In the genomic region with DNA sequence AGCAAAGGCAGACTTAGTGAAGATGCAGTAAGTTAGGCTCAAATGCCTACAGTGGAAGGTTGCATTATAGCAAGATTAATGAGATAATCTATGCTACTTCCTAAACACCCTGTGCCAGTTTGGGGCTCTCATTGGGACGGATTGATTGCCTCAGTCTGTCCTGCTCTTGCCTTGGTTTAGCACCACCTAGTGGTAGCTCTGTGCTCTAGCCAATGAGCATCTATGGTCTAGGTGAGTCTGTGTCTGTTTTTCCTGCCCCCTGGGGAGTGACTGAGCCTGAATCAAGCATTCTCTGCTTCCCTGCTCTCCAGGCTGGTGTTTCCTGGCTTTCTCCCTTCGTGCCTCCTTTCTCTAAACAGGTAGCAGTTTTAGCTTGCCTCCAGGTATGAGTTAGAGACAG, we compare ENCODE assay signal across 8 mouse cellular contexts. TPM values are rescaled to one million over a fixed set of nuclear protein-coding genes. Genes with fewer than 3 reads are reported as not detected.
A peak's percentile ranks its signal among the peaks of the same experiment; 100 is the strongest.
DNase-seq lines count a peak whose midpoint lies in the region; ATAC-seq lines count a peak whose summit lies in the region.

No protein-coding gene starts in this region.

- ATAC-seq in forebrain, embryonic 13.5 days = peak; percentile 83
- ATAC-seq in liver, embryonic 11.5 days (replicated peaks; ENCODE audit: low FRiP score) = peak; percentile 71

- no peaks in the 10 kb centered on the region for H3K4me1 ChIP-seq in forebrain, embryonic 13.5 days
- no peaks in the 10 kb centered on the region for H3K4me1 ChIP-seq in liver, embryonic 11.5 days (replicated peaks; ENCODE audit: control insufficient read depth, insufficient read depth, low read length)

- H3K9ac ChIP-seq in forebrain, embryonic 13.5 days = no peak overlapping the region
- H3K9ac ChIP-seq in liver, embryonic 11.5 days (ENCODE audit: low read depth, low read length) = no peak overlapping the region

- H3K4me2 ChIP-seq in forebrain, embryonic 13.5 days = no peak overlapping the region
- no peak overlapping the region for H3K4me2 ChIP-seq in liver, embryonic 11.5 days

- H3K27me3 ChIP-seq in forebrain, embryonic 13.5 days = no peaks in the 10 kb centered on the region
- H3K27me3 ChIP-seq in liver, embryonic 11.5 days (replicated peaks; ENCODE audit: control insufficient read depth, insufficient read depth, low read length) = no peaks in the 10 kb centered on the region

- H3K27ac ChIP-seq in forebrain, embryonic 13.5 days = no peak overlapping the region
- H3K27ac ChIP-seq in liver, embryonic 11.5 days (ENCODE audit: low read depth, low read length) = no peak overlapping the region

- peak; percentile 55 for DNase-seq in right cerebral cortex, adult 18-20 months
- no peak for DNase-seq in right cerebral cortex, postnatal 25 days
- peak; percentile 47 for DNase-seq in cerebellum, adult 11 months
- DNase-seq in induced T-regulatory cell, adult 2 months (ENCODE audit: low read depth) = peak; percentile 87
- no peak for DNase-seq in liver, embryonic 11.5 days (ENCODE audit: low spot score)
- DNase-seq in neural tube, embryonic 10.5 days (ENCODE audit: extremely low spot score, low spot score) = peak; percentile 39
- DNase-seq in thymus, postnatal 36 days = peak; percentile 47 to 58

- H3K36me3 ChIP-seq in forebrain, embryonic 13.5 days (ENCODE audit: poor library complexity, severe bottlenecking) = peaks cover 21% of the 10 kb centered on the region
- peaks cover 5% of the 10 kb centered on the region for H3K36me3 ChIP-seq in liver, embryonic 11.5 days (ENCODE audit: control insufficient read depth, insufficient read depth, low read length)

- 5% methylated on average over 2 of the region's 2 CpGs for WGBS in forebrain, embryonic 13.5 days
- whole genome bisulfite sequencing in liver, embryonic 11.5 days = 10% methylated on average over 2 of the region's 2 CpGs

- no peaks in the 10 kb centered on the region for H3K9me3 ChIP-seq in forebrain, embryonic 13.5 days (replicated peaks)
- no peaks in the 10 kb centered on the region for H3K9me3 ChIP-seq in liver, embryonic 11.5 days (ENCODE audit: control insufficient read depth, low read length)

- H3K4me3 ChIP-seq in forebrain, embryonic 13.5 days = no peak overlapping the region
- no peak overlapping the region for H3K4me3 ChIP-seq in liver, embryonic 11.5 days (ENCODE audit: low read depth, low read length)

RNA-seq across cellular contexts. Expression of a gene that starts 25.2 kb away (rescaled TPM):
- polyA plus RNA-seq in forebrain, embryonic 13.5 days (2015; fragmentation: Nextera tagmentation; extraction: Ambion mirVana) = 41.0 and 43.6 TPM in 2 replicates
- 44.5 and 55.3 TPM in 2 replicates for polyA plus RNA-seq in liver, embryonic 11.5 days (2014; fragmentation: Nextera tagmentation; extraction: Ambion mirVana)

RNA-seq across cellular contexts. Expression of a gene that starts 25.8 kb away (rescaled TPM):
- polyA plus RNA-seq in forebrain, embryonic 13.5 days (2015; fragmentation: Nextera tagmentation; extraction: Ambion mirVana) = 28.0 and 31.5 TPM in 2 replicates
- 41.7 and 42.2 TPM in 2 replicates for polyA plus RNA-seq in liver, embryonic 11.5 days (2014; fragmentation: Nextera tagmentation; extraction: Ambion mirVana)

Comparison
In these comparisons a context has a peak if more than half of its experiments do, and no peak if none do; other contexts are left out.
1. DNase-seq: peak in right cerebral cortex, adult 18-20 months (single experiment), cerebellum, adult 11 months (single experiment), induced T-regulatory cell, adult 2 months (single experiment), neural tube, embryonic 10.5 days (single experiment) and thymus, postnatal 36 days (2 of 2); none in right cerebral cortex, postnatal 25 days (single experiment) and liver, embryonic 11.5 days (single experiment).